Mouse (Mus musculus): ENCODE data around the gene Dqx1. TPM values are rescaled to one million over a fixed set of nuclear protein-coding genes. Genes with fewer than 3 reads are reported as not detected.

Dqx1 gene
- total RNA-seq, 2 experiments from 2014 or later = 2.5 to 3.9 TPM

DNA sequence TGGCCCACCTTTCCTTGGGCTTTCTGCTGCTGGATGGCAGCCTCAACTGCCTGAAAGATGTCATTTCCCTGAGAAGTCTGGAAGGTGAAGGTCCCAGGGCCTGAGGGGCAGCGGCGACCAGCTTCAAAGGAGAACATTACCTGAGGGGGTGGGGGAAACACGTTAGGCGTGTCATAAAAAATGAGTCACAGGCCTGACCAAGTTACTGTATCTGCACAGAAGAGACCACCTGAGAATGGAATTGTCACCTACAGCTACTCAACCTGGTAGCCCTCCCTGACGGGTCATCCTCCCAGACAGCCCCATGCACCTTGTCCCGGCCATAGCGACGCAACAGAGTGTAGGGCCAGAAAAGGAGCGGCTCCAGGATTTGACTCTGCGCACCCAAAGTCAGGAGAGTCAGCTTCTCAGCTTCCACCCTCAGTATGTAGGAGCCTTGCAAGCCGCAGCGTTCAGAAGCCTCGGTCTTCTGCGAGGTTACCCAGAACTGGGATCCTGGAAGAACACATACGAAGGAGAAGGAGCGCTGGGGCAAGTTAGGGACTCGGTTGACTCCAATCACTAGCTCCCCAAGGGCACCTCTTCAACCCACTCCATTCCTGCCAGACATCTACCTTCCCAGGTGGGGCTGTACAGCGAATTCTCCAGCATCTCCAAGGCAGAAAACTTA lies 25.6 kb upstream of the Dqx1 start:
- no peak for ATAC-seq (replicated peaks; ENCODE audit: low FRiP score, poor library complexity, severe bottlenecking)

DNA sequence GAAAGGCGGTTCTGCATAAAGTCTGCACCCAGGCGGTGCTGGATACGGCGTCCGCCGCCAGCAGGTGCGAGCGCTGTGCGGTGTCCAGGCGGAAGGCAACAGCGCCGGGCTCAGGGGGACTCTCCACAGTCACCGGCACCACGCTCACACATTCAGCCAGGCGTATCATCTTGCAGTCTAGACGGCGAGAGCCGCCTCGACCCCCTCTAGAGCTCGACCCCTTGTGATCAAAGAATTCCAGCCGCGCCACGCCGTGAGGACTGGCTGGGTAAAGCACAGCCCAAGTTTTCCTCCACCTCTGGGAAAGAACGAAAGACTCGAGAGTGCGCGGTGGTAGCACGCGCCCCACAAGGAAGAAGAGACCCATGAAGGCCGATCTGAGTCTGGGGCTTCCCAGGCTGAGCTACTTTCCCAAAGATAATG lies 24.9 kb upstream of the Dqx1 start:
- ATAC-seq (replicated peaks; ENCODE audit: low FRiP score, poor library complexity, severe bottlenecking) = peak; percentile 77

DNA sequence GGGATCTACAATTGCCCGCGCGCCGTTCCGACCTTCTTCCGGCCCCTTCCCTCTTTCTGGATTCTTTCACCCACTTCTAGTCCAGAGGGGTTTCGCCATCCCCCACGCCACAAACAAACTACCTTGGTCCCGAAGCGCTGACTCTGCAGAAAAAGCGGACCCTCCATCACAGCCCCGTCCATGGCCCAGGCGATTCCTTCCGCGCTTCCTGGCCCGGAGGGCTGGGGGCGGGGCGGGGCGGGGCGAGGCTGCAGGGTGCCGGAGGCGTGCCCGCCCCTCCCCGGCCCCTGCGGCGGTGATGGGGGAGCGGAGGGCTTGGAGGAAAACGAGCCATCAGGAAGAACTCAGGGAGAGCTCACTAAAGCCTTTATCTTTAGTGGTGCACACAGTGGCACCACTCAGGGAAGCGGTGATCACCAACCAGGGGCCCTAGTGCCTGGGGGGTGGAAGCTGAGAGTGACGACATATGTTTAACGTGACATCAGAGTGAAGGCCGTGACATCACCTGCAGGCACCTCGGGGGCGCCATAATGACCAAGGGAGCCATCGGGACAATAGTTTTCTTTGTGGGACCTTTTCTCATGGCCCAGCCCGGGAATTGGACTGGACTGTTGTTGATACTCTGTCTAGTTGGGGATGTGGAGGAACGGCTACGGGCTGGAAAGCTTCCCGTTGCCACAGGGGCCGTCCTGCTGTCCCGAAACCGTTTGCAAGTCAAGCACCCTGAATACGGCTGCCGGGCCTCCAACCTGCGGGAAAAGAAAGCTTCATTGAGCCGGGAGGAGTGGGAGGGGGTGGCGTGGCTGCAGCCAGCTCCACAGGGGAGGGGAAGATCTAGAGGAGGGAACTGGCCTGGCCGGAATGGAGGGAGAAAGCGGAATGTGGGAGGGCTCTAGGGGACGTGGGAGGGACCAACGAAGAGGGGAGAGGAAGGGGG lies 24.1 kb upstream of the Dqx1 start, which contains the start of the genes Dok1 and Loxl3:
TSS of gene Dok1 (minus strand) at position 223 of the 937 bp plus-strand sequence.
TSS of gene Loxl3 (plus strand) at position 925 of the 937 bp plus-strand sequence.
- peak; percentile 78 for ATAC-seq (replicated peaks; ENCODE audit: low FRiP score, poor library complexity, severe bottlenecking)

GRCm38 (mm10) chr6:83034463-83035055 lies 23.1 kb upstream of the Dqx1 start:
- ATAC-seq (replicated peaks; ENCODE audit: low FRiP score, poor library complexity, severe bottlenecking) = no peak

- no peak for ATAC-seq (replicated peaks; ENCODE audit: low FRiP score, poor library complexity, severe bottlenecking)
These were observed 20.5 kb upstream of the Dqx1 start for GRCm38 (mm10) chr6:83037188-83037587.

- ATAC-seq (replicated peaks; ENCODE audit: low FRiP score, poor library complexity, severe bottlenecking) = peak; percentile 96
These were observed 19.1 kb upstream of the Dqx1 start for GRCm38 (mm10) chr6:83038496-83039012.

- no peak for ATAC-seq (replicated peaks; ENCODE audit: low FRiP score, poor library complexity, severe bottlenecking)
These were observed 17.0 kb upstream of the Dqx1 start for GRCm38 (mm10) chr6:83040601-83041000.

DNA sequence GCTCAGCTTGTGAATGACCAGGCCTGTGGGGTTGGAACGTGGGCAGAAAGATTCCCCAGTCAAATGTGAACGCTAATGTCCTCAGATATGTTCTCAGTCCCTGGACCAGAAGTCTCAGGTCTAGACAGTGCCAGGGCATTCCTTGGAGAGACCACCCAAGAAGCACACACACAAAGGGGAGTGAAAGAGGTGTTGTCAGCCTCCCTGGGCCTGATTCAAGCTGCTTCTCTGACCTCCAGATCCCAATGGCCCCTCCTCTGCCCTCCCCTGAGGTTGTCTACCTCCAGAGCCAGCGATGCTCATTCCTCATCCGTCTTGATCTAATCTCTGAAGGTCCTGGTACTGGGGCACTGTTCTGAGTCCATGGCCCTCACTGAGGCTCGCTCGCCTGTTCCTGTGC lies 14.1 kb upstream of the Dqx1 start:
- ATAC-seq (replicated peaks; ENCODE audit: low FRiP score, poor library complexity, severe bottlenecking) = no peak

- no peak for ATAC-seq (replicated peaks; ENCODE audit: low FRiP score, poor library complexity, severe bottlenecking)
These were observed 13.7 kb upstream of the Dqx1 start for GRCm38 (mm10) chr6:83043993-83044392.

- no peak for ATAC-seq (replicated peaks; ENCODE audit: low FRiP score, poor library complexity, severe bottlenecking)
These were observed 12.9 kb upstream of the Dqx1 start for GRCm38 (mm10) chr6:83044742-83045141.

- ATAC-seq (replicated peaks; ENCODE audit: low FRiP score, poor library complexity, severe bottlenecking) = no peak
These were observed 8.3 kb upstream of the Dqx1 start for GRCm38 (mm10) chr6:83049367-83049766.

DNA sequence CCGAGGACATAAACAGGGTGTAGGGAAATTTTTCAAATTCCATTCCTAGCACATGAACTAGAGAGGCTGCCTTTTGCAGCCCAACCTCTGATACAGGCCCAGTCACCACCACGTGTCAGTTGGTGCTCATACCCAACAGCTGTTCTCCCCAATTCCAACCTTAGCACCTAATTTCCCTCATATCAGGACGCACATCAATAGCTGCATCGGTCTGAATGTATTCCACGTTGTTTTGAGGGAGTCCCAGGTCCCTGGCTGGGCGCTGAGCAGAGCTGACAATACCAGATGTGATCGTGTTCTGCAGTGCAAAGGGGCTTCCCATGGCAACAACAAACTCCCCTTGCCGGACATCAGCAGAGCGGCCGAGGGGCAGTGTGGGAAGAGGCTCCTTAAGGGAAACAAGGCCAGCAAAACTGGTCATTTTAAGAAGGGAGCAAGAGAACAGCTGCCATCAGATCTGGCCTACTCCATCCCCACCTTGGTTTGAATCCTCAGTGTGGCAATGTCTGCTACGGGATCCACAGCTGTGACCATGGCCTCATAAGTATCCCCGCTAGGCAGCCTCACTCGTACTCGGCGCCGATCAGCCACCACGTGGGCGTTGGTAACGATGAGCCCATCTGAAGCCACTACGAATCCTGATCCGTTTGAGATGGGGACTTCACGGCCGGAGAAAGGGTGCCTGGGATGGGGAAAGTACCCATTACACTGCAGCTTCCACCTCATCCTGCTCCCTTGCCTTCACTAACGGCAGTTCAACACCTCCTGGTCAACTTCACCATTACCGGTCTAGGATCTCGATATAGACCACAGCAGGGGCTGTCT lies 4.3 kb upstream of the Dqx1 start:
- ATAC-seq (replicated peaks; ENCODE audit: low FRiP score, poor library complexity, severe bottlenecking) = peak; percentile 48

DNA sequence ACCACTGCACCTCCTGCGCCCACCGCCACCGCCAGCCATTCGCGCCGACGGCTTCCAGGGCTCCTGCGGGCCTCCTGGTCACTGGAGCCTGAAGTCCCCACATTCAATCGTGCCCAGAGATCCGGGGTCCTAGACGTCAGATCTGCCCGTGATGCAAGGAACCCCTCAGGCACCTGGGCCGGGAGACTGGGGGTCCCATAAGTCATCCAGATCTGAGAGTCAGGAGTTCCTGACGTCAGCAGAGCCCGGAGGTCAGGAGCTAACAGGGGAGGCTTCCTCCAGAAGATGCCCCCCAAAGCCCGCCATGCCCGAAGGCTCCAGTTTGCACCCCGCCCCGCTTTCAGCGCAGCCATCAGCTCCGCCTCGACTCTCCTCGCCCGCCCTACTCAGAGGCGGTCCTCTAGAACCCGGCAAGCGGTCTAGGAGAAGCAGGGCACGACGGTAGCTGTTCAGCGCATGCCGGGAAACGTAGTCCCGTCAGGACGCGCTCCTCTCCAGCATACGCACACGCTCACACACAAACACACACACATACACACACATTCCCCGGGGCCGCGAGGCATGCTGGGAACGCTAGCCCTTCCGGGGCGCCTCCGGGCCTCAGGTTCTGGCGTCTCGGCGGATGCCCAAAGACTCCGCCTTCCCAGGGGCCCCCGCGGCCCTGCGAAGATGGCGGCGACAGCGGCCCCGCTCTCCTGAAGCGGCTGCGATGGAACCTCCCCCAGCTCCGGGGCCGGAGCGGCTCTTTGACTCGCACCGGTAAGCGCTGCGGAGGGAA lies 3.4 kb upstream of the Dqx1 start, which contains the start of gene Aup1:
TSS of gene Aup1 (plus strand) at position 448 of the 778 bp plus-strand sequence.
- ATAC-seq (replicated peaks; ENCODE audit: low FRiP score, poor library complexity, severe bottlenecking) = peak; percentile 86

DNA sequence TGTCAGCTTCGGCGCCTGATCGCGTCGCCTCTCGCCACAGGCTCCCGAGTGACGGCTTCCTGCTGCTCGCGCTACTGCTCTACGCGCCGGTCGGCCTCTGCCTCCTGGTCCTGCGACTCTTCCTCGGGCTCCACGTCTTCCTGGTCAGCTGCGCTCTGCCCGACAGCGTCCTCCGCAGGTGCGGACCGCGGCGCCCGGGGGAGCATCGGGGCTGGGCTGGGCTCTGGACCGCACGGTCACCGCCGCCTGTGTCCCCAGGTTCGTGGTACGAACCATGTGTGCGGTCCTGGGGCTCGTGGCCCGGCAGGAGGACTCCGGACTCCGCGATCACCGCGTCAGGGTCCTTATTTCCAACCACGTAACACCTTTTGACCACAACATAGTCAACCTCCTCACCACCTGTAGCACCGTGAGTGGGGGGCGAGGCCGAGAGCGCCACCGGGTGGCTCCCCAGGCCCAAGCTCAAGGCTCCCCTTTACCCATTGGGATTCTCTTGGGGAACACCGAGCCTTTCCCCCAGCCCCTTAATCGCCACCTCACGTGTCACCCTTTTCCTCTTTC lies 2.7 kb upstream of the Dqx1 start, which contains the start of gene Htra2:
TSS of gene Htra2 (minus strand) at position 403 of the 561 bp plus-strand sequence.
- ATAC-seq (replicated peaks; ENCODE audit: low FRiP score, poor library complexity, severe bottlenecking) = peak; percentile 7; the same call in 1 of the 2 replicates

DNA sequence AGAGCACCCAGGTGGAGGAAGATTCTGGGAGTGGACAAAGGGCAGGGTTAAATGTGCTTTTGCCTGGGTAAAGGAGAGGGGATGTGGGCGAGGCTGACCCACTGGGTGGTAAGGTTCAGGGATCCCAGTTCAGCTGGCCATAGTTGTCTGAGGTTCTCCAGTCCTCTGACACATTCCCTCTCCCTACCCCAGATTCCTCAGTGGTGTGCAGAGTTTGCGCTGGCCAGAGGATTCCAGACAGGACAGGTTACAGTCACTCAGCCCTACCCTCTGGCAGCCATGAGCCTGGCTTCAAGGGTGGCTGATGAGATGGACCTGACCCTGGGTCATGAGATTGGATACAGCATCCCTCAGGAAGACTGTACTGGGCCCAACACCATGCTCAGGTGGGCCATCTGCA lies 1.1 kb downstream of the Dqx1 start:
- no peak for ATAC-seq (replicated peaks; ENCODE audit: low FRiP score, poor library complexity, severe bottlenecking)

GRCm38 (mm10) chr6:83065995-83066394 lies 8.4 kb downstream of the Dqx1 start:
- ATAC-seq (replicated peaks; ENCODE audit: low FRiP score, poor library complexity, severe bottlenecking) = no peak

DNA sequence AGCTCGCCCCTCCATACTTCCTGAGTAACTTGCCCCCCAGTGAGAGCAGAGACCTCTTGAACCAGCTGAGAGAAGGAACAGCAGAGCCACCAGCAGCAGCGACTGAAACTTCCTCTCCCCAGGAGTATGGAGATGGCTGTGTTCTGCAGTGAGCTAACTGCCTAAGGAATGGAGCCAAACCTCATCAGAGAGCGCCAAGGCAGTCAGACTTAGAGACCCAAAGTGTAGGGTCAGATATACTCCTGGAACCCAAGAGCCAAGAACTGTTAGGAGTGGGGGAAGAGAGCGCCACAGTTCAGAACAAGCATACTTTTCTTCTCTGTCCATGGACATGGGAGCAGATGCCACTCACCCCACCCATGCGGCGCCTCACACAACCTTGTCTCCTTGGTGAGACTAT lies 8.8 kb downstream of the Dqx1 start:
- no peak for ATAC-seq (replicated peaks; ENCODE audit: low FRiP score, poor library complexity, severe bottlenecking)

DNA sequence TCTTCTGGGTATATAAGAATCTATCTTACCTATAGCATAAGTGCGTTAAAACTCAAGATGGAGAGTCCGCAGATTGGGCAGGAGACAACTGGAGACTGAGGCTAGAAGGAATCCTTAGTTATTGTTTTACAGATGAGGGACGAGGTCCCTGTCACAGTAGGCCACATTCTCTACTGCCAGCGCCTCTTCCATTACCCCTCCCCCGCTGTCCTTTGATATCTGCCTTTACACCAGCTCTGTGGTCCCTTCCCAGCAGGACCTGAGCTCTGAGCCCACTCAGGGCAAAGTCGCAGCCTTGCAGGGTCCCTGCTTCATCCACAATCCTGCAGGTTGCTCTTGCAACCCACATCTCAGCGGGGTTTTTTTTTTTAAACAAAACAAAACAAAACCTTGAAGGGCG lies 10.6 kb downstream of the Dqx1 start:
- ATAC-seq (replicated peaks; ENCODE audit: low FRiP score, poor library complexity, severe bottlenecking) = no peak
